In the genomic region with DNA sequence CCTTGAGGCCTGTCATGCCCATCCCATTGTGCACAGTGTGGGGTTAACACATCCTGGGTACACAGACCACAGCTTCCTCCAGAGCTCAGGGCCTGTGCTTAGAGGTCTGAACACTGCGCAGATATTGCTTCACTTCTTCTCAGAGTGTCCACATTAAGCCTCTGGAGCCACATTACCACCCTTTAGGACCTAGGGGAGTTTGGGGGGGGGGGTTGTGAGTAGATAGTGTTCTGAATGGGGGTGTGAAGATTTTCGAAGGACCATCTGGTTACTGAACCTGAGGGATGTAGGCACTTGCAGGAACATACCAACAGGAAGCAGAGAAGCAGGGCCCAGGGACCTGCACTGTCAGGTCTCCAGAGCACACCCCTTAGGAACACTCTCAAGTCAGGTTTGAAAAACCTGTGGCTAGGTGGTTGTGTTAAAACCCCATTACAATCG, we compare ENCODE assay signal across 9 mouse cellular contexts. TPM values are rescaled to one million over a fixed set of nuclear protein-coding genes. Genes with fewer than 3 reads are reported as not detected.
A peak's percentile ranks its signal among the peaks of the same experiment; 100 is the strongest.
DNase-seq lines count a peak whose midpoint lies in the region; ATAC-seq and TF ChIP-seq lines count a peak whose summit lies in the region.
"Had no signal": no experiment of that assay in that cellular context is flagged by ENCODE, and none has a peak within 500 bp of the region (broad histone marks: within the 10 kb centered on the region; RNA-seq: fewer than 3 reads in every experiment).

No protein-coding gene starts in this region.

- H3K4me2 ChIP-seq in forebrain, embryonic 12.5 days, result no peak overlapping the region
- peak overlapping the region; percentile 18; the same call in 1 of the 2 replicates for H3K4me2 ChIP-seq in hindbrain, postnatal 0 days (ENCODE audit: low read depth, low read length)

- 38% methylated on average over 3 of the region's 3 CpGs for WGBS in forebrain, embryonic 10.5 days
- WGBS in forebrain, embryonic 12.5 days, result 41% methylated on average over 3 of the region's 3 CpGs
- WGBS in hindbrain, postnatal 0 days, result 46% methylated on average over 3 of the region's 3 CpGs

- TF ChIP-seq CTCF in hindbrain, postnatal 0 days (IDR thresholded peaks at IDR 0.05; ENCODE audit: low read depth), result no peak

- H3K4me3 ChIP-seq in forebrain, embryonic 10.5 days, result peak overlapping the region; percentile 72
- no peak overlapping the region for H3K4me3 ChIP-seq in forebrain, embryonic 12.5 days (replicated peaks)
- no peak overlapping the region for H3K4me3 ChIP-seq in hindbrain, postnatal 0 days (ENCODE audit: low read length)
- H3K4me3 ChIP-seq: erythroblast, embryonic 14.5 days had no signal

- H3K27me3 ChIP-seq in forebrain, embryonic 10.5 days (ENCODE audit: poor library complexity, severe bottlenecking), result peaks cover 97% of the 10 kb centered on the region
- peaks cover 88% of the 10 kb centered on the region for H3K27me3 ChIP-seq in forebrain, embryonic 12.5 days
- peaks cover 33% of the 10 kb centered on the region for H3K27me3 ChIP-seq in hindbrain, postnatal 0 days (ENCODE audit: insufficient read depth, low read length)

- DNase-seq in forebrain, embryonic 10.5 days (ENCODE audit: extremely low spot score, low spot score), result no peak
- DNase-seq in CD8-positive naive resting alpha-beta T cell, adult 2 months (ENCODE audit: low read depth in 2 of 2, low spot score in 2 of 2), result peak; percentile 34 to 46
- no peak for DNase-seq in hindbrain, postnatal 0 days (ENCODE audit: low spot score)
- DNase-seq in right cerebral cortex, postnatal 4 days, result no peak
- DNase-seq in gastrocnemius, postnatal 10 days, result no peak
- no peak for DNase-seq in right cerebral cortex, postnatal 36 days (ENCODE audit: low spot score in 2 of 2)

- no peak overlapping the region for H3K9ac ChIP-seq in forebrain, embryonic 12.5 days
- H3K9ac ChIP-seq in hindbrain, postnatal 0 days (replicated peaks; ENCODE audit: low read length), result no peak overlapping the region

- no peak overlapping the region for H3K27ac ChIP-seq in forebrain, embryonic 10.5 days
- no peak overlapping the region for H3K27ac ChIP-seq in forebrain, embryonic 12.5 days
- no peak overlapping the region for H3K27ac ChIP-seq in hindbrain, postnatal 0 days

- ATAC-seq in forebrain, embryonic 12.5 days (ENCODE audit: low FRiP score), result no peak
- 0 out of 2 replicates have a peak, but pooled peaks have one; percentile 19 for ATAC-seq in hindbrain, postnatal 0 days
- ATAC-seq in megakaryocyte progenitor cell, adult 5-6 weeks (replicated peaks; ENCODE audit: poor library complexity), result peak; percentile 69

- H3K9me3 ChIP-seq in forebrain, embryonic 10.5 days, result no peaks in the 10 kb centered on the region
- H3K9me3 ChIP-seq in forebrain, embryonic 12.5 days, result no peaks in the 10 kb centered on the region
- H3K9me3 ChIP-seq in hindbrain, postnatal 0 days (ENCODE audit: low read length), result no peaks in the 10 kb centered on the region

- H3K36me3 ChIP-seq in forebrain, embryonic 10.5 days (replicated peaks), result no peaks in the 10 kb centered on the region
- H3K36me3 ChIP-seq in forebrain, embryonic 12.5 days (replicated peaks), result no peaks in the 10 kb centered on the region
- no peaks in the 10 kb centered on the region for H3K36me3 ChIP-seq in hindbrain, postnatal 0 days (ENCODE audit: insufficient read depth, low read length)

- peaks cover 45% of the 10 kb centered on the region for H3K4me1 ChIP-seq in forebrain, embryonic 10.5 days
- peaks cover 38% of the 10 kb centered on the region for H3K4me1 ChIP-seq in forebrain, embryonic 12.5 days
- H3K4me1 ChIP-seq in hindbrain, postnatal 0 days (ENCODE audit: insufficient read depth, low read length), result peaks cover 16% of the 10 kb centered on the region; the same call in 1 of the 2 replicates

RNA-seq across cellular contexts. Expression of a gene that starts 3.3 kb away (rescaled TPM):
- polyA plus RNA-seq in forebrain, embryonic 10.5 days (2016; fragmentation: Nextera tagmentation; extraction: Ambion mirVana), result 22.5 and 24.5 TPM in 2 replicates
- 9.4 and 9.8 TPM in 2 replicates for polyA plus RNA-seq in forebrain, embryonic 12.5 days (2016; fragmentation: Nextera tagmentation; extraction: Ambion mirVana)
- total RNA-seq in hindbrain, postnatal 0 days (2014; rRNA removed), result 6.9 and 10.8 TPM in 2 replicates
- 5.6 and 6.7 TPM in 2 replicates for polyA plus RNA-seq in hindbrain, postnatal 0 days (2015; fragmentation: Nextera tagmentation; extraction: Ambion mirVana)
- 80.2 and 93.2 TPM in 2 replicates for total RNA-seq in megakaryocyte progenitor cell, adult 5-6 weeks (2015)
- 104 and 107 TPM in 2 replicates for total RNA-seq in megakaryocyte progenitor cell, adult 5-6 weeks (2017)
- 10 to 100 TPM; 17.2 to 19.9 TPM for total RNA-seq in gastrocnemius, postnatal 10 days (2021)

Comparison
In these comparisons a context has a peak if more than half of its experiments do, and no peak if none do; other contexts are left out.
1. DNase-seq: peak in CD8-positive naive resting alpha-beta T cell, adult 2 months (2 of 2); none in forebrain, embryonic 10.5 days (single experiment), hindbrain, postnatal 0 days (single experiment), right cerebral cortex, postnatal 4 days (single experiment), gastrocnemius, postnatal 10 days (single experiment) and right cerebral cortex, postnatal 36 days (0 of 2).